Mouse (Mus musculus): ENCODE measurements around the gene Timmdc1.
A peak's percentile ranks its signal among the peaks of the same experiment; 100 is the strongest.
"Not testable (repeated sequence)": the region's sequence is repeated elsewhere in the genome, so short reads cannot be mapped to it uniquely, and the experiment has no call there.

Gene Timmdc1

DNA sequence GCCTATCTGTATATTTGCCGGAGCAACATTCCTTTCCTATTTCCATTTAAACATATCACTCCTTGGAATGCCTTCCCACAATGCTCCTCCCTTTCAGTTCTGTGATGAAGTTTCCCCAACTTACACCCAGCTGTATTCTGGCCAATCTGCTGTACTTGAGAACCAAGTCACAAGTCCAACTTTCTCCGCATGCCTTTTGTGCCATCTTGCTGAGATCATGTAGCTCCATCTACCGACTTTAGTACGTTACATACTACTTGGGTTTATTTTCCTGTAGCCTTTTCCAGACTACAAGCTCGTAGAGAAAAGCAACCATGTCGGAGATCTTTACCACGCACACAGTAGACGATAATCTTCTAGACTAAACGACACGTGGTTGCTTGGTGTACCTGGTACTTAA is 28.6 kb downstream of the Timmdc1 start:
- no peak for DNase-seq

DNA sequence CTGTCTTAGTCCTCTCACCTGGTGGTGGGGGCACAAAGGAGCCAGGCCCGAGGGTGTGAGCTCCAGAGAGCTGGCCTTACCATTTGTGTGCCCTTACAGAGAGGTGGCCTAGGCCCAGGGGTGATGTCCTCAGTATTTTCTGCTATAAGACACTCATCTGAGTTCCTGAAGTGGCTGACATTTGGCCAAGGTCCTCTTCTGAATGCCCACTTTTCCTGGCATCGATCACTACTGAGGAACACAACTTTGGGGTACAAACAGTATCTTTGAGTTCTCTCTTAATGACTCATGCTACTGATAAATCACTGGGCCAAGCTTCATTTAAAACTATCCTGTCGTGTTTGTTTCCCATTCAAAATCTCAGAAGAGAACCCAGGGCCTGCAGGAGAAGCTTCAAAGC is 29.9 kb downstream of the Timmdc1 start:
- no peak for DNase-seq

DNA sequence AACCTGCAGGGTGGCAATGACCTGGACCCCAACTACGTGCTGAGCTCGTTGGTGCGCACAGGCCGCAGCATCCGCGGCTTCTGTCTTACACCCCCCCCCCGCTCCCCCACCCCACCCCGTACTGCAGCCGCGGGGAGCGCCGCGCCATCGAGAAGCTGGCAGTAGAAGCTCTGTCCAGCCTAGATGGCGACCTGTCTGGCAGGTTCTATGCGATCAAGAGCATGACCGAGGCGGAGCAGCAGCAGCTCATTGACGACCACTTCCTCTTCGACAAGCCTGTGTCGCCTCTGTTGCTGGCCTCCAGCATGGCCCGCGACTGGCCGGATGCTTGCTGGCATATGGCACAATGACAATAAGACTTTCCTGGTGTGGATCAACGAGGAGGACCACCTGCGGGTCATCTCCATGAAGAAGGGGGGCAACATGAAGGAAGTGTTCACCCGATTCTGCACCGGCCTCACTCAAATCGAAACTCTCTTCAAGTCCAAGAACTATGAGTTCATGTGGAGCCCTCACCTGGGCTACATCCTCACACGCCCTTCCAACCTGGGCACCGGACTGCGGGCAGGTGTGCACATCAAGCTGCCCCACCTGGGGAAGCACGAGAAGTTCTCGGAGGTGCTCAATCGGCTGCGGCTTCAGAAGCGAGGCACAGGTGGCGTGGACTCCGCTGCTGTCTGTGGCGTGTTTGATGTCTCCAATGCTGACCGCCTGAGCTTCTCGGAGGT is 38.7 kb downstream of the Timmdc1 start:
- no peak for DNase-seq

DNA sequence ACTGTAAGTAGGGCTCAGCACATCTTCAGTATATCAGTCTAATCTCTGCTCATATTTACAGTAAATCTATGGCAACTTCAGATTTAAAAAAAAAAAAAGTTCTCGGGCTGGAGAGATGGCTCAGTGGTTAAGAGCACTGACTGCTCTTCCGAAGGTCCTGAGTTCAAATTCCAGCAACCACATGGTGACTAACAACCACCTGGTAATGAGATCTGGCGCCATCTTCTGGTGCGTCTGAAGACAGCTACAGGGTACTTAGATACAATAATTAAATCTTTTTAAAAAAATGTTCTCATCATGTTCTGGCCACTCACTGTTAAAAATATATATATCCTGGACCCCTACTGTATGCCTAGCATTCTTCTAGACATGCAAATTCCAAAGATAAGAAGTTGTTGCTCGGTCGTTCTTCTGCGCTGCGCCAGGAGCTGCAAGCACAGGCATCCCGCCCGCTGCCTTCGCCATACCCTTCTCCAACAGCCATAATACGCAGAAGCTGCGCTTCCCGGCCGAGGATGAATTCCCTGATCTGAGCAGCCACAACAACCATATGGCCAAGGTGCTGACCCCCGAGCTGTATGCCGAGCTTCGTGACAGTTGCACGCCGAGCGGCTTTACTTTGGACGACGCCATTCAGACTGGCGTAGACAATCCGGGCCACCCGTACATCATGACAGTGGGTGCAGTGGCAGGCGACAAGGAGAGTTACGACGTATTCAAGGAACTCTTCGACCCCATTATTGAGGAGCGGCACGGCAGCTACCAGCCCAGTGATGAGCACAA is 39.5 kb downstream of the Timmdc1 start:
- DNase-seq: peak; percentile 21

DNA sequence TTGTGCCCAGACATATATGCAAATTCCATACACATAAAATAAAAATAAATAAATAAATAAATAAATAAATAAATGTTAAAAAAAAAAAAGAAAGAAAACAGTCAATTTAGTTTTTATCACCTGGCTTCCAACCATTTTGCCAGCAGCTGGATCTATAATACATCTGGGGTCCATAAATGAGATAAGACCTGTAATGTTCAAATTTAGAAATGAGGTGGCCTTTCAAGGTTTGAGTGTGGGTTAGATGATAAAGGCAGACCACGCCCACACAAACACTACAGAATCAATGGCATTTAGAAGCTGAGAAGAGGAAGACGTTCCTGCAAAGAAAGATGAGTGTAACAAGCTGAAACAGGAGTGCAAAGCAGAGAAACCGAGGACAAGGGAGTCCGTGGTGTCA is 41.1 kb downstream of the Timmdc1 start:
- DNase-seq: no peak

DNA sequence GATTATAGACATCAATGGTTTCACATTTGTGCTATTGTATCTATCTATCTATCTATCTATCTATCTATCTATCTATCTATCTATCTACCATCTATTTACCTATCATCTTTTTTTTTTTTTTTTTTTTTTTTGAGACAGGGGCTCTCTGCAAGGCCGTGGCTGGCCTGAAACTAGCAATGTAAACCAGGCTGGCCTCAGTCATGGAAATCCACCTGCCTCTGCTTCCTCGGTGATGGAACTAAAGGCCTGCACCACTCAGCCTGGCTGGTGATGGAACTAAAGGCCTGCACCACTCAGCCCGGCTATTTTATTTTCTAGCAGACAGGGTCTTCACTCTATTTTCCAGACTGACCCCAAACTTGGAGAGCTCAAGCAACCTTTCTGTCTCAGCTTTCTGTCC is 44.2 kb downstream of the Timmdc1 start:
- no peak for DNase-seq

DNA sequence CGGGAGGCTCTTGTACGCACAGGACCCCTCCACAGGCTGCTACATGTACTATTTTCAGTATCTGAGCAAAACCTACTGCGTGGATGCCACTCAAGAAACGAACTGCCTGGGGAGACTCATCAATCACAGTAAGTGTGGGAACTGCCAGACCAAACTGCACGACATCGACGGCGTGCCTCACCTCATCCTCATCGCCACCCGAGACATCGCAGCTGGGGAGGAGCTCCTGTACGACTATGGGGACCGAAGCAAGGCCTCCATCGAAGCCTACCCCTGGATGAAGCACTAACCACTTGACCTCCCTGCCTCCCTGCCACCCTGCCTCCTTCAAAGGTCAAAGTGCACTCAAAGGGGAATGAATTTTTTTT is 45.2 kb downstream of the Timmdc1 start:
- DNase-seq: not testable (repeated sequence)

DNA sequence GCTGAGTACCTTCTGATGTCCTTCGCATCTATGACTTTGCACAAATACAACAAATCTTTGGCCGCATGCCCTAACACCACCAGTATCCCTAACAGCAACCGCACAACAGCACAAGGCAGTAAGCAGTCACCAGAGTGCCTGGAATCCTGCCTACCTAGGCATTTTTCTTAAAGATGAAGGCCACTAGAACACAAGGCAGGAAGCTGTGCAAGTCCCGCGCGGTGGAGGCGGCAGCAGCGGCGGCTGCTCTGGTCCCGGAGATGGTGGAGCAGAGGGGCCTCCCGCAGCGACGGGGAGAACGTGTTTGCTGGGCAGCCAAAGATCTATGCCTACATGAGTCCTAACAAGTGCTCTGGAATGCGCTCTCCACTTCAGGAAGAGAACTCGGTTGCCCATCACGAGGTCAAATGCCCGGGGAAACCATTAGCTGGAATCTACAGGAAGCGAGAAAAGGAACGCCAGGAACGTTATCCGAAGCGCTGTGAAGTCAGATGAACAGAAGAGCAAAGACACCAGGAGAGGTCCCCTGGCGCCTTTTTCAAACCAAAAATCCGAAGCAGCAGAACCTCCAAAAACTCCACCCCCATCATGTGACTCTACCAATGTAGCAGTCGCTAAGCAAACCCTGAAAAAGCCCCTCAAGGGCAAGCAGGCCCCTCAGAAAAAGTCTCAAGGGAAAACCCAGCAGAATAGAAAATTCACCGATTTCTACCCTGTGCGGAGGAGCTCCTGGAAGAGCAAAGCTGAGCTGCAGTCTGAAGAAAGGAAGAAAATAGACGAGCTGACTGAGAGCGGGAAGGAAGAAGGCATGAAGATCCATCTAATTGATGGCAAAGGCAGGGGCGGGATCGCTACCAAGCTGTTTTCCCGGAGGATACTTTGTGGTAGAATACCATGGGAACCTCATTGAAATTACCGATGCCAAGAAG is 45.9 kb downstream of the Timmdc1 start:
- peak; percentile 44 for DNase-seq

DNA sequence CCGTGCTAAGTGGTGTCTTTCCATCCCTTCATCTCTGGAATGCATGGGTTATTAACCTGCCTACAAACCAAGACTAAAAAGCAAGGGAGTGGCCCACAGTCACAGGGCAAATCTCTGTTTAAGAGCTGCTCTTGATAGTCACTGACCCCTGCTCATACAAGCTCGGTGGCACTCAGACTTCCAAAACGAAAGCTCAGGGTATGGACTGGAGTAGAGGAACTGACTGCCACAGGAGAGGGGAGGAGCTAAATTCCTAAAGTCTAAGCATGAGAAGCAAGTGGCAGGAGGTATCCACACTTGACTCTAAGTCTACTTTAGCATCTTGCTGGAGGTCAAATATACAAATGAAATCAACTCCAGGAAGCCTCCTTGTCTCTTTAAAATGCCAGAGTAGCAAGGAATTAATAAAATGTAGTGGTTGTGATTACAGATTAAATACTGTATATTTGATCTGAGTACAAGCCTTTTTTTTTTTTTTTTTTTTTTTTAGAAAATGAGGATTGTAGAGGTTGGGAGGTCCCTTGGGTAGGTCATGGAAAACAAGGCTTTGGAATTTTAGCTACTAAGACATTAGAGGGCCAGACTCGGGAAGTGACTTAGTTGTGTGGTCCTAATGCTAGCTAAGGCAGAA is 46.7 kb downstream of the Timmdc1 start:
- DNase-seq: no peak

DNA sequence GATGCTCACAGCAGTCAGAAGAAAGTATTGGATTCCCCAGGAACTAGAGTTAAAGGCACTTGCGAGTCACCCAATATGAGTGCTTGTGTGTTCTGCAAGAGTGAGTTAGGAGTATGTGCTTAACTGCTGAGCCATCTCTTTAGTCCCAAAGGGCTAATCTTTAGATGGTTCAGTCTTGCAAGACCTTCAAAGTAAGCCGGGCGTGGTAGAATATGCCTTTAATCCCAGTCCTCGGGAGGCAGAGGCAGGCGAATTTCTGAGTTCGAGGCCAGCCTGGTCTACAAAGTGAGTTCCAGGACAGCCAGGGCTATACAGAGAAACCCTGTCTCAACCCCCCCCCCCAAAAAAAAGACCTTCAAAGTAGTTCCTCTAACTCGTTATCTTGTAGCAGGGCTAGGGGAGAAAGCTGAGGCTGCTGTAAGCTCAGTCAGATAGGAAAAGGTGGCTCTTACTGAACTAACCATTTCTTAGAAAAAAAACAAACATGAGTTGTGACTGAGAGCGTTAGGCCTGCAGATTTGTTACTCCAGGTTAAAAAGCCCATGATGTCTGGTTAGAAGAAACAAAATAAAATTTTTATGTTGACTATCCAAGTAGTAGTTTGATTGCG is 47.7 kb downstream of the Timmdc1 start:
- DNase-seq: no peak

DNA sequence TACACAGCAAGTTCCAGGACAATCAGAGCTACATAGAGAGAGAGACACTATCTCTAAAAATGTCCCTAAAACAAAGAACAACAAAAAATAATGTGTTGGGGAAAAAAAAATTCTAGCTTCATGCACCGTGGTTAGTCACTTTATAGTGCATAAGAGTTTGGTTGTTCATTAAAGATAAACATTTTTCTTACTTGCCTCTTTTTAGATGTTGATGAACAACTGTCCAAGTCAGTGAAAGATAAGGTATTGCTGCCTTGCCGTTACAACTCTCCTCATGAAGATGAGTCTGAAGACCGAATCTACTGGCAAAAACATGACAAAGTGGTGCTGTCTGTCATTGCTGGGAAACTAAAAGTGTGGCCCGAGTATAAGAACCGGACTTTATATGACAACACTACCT is 48.8 kb downstream of the Timmdc1 start:
- no peak for DNase-seq

DNA sequence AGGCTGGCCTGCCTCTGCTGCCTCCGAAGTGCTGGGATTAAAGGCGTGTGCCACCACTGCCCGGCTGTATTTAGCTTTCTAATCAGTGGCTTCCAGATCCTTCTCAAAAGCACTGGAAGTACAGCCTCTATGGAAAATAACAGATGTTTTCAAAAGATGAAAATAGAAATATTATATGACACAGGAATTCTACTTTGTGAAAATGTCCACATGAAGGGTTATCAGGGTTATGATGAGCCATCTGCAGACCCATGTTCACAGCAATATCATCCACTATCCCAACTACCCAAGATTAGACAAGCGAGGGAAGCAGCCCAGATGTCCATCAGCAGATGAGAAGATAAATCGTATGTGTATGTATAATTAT is 50.0 kb downstream of the Timmdc1 start:
- DNase-seq: no peak

DNA sequence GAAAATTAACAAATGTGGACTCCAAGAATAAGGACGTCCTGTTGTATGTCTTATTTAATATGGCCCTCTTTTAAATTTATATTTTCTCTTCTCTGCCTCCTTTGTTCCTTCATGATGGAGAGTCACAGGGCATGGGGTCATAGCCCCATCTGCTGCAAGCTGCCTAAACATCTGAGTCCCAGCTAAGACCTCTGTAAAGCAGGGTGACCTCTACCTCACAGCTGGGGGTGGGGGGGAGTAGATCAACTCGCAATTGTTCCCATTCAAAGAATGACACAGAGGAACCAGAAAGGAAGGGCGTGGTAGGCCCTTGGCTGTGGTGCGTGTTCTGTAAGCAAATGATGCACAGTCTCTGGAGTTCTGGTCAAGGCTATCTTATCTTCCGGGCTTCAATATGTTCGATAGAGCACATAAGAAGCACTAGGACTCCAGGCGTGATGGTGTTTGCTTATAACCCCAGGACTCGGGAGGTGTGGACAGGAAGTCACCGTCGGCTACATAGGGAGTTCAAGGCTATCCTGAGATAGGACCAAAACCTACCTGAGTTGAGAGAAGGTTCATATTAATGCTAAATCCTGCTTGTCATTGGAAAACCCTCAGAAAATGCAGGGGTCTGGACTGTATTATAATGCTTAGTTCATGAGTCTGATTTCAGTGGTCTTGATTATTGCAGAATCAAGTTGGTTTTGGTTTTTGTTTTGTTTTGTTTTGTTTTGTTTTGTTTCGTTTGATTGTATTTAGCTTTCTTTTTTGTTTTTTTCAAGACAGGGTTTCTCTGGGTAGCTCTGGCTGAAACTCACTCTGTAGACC is 50.6 kb downstream of the Timmdc1 start:
- DNase-seq: no peak

DNA sequence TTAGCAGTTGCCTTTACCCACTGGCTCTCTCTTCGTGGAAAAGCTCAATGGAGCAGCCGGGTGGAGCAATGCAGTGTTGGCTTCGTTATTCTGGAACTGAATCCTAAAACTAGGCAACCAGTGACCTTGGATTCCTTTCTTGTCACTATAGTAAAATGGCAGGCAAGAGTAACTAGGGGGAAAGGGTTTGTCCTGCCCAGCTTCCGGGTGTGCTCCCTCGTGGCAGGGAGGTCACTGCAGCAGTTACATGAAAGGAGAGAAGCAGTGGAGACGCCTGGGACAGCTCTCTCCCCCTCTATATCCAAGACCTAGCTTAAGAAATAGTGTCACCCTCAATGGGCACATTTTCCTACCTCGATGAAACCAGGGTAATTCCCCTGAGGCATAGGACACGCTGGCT is 53.0 kb downstream of the Timmdc1 start:
- no peak for DNase-seq

DNA sequence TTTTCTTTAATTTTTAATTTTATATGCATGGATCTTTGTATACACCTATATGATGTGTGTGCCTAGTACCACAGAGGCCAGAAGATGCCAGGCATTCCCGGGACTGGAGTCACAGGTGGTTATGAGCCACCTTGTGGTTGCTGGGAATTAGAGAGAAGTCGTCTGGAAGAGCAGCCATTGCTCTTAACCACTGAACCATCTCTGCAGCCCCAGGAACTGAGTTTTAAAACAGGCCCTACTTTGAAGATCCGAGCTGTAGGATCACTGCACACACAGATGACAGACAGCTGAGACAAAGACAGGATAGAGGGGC is 53.8 kb downstream of the Timmdc1 start:
- DNase-seq: no peak

DNA sequence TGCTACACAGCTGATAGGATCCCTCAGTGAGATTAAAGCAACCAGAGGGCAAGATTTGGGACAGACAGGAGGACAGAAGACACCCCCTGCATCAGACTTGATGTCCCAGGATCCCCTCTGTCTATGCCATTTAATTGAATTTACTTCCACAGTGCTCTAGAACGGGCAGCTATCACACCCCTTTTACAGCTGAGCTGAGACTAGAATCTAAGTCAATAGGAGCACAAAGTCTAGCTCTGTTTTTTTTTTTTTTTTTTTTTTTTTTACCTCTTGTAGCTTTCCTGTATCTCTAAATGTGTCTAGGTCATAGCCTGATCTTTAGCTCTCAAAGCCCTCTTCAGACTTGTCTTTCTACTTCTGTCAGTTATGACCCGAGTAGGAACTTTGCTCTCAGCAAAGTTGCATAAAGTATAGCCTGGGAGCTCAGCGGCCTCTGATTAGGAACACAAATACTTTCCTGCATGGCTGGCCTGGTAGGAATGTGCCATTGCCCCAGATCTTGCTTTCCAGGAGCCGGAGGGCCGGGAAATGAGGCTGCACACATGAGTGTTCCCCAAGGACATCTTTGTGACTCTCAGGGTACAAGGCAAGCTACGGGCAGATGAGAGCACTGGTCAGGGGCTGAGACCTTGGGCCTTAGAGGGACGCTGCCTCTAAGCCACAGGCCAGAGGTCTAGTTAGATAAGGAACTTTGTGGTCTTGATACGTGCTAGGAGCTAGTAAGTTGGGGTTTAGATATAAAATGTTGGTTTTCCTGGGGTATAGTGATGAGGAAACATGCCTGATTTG is 54.4 kb downstream of the Timmdc1 start:
- no peak for DNase-seq

DNA sequence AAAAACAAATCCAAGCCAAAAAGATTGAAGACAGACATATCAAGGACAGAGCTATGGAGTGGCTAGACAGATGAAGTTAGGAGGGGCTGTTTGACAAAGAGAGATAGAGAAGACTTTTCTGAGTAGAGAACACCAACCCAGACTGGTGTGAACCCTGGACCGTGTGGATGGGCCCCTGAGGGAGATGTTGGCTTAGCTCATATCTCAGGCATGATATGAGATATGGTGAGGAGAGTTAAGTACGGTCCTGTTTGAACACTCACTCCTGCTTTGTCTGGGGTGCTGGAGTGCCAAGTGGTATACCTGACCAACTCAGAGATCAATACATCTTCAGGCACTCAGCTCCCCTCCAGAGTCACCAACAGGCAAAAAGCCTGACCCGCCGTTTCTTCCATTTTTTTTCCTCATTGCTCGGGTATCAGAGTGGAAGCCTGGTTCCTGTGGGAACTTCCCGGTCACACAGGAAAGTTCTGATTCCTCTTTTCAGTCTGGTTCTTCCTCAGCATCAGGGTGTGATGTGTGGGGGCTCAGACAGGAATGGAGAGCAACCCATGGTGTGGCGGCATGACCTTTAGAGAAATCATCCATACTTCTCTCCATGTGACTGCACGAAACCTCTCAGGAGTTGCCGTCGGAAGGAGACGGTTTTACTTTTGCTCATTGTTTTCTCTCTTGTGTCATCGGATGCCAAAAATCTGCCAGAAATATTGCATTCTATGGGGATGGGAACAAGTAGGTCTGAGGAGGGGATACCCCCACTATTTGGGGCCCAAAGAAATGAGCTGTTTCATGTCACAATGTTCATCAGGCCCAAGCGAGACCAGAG is 55.2 kb downstream of the Timmdc1 start:
- no peak for DNase-seq

DNA sequence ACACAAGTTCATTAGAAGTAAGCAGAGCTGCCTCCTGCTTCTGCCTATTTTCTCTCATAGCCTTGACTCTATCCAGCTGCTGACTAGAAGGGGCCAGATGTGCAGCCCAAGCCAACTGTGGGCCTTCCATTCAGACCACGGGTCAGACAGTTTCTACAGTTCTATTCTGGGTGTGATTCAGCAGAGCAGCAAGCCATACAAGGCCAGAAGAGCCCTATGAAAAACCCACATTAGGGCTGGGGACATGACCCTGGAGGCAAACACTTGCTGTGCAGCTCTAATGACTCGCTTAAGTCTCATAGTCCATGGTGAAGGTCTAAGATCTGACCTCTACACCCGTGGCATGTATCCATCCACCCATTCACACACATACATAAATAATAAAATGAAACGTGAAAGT is 56.4 kb downstream of the Timmdc1 start:
- DNase-seq: no peak

DNA sequence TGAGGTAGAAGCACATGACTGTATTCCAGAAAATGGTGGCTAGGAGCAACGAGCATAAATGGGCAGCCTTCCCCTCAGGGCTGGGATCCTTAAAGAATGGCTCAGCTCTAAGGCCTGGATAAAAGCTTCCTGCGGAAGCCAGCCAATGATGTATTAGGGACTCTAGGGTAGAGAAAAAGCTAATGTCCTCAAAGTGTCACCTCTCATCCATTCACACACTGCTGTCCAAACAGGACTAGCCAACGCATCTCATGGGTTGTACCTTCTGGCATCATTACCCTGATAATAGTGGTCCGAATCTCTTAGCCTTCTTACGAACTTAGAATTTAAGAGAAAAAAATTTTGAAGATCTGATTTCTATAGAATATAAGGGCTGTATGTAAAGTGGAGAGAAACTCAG is 59.2 kb downstream of the Timmdc1 start:
- no peak for DNase-seq

DNA sequence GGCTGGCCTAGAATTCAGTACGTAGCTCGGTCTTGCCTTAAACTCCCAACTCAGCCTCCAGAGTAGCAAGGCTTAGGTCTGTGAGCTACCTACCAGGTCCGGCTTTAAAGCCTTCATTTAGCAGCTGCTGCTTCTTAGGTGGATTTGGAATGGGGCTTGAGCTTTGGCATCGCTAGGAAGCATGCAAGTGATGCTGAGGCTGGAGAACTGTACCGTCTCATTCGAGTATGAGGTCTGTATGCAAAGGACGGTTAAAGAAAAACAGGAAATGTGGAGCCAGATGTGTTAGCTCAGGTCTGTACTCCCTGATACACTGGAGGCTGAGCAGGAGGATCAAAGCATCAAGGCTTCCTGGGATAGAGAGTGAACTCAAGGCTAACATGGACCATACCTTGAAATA is 60.3 kb downstream of the Timmdc1 start:
- no peak for DNase-seq
